Mouse (Mus musculus) lung, postnatal 0 days (tissue): Measurements from ENCODE around the gene Ncoa3. TPM values are rescaled to one million over a fixed set of nuclear protein-coding genes. Genes with fewer than 3 reads are reported as not detected.

Experiments
- ATAC-seq: fragments of 200-750 bp; cut with Nextera tagmentation; 2 replicates; pipeline ENCODE4 v1.8.0; 2017; ENCODE audit warnings: moderate library complexity
- DNase-seq: peaks from one replicate; pipeline ENCODE4 v3.0.0-alpha.2; 2016; ENCODE audit warnings: low spot score
- H3K27ac ChIP-seq: fragments of 300-500 bp; sonication (generic); 2 replicates; pipeline ENCODE4 v1.5.1; 2014; ENCODE audit warnings: antibody characterized with exemption, mild to moderate bottlenecking, low read length, mixed read lengths
- H3K27me3 ChIP-seq: fragments of 300-500 bp; sonication (generic); replicated peaks from 2 replicates; pipeline ENCODE4 v1.6.1; 2014; ENCODE audit warnings: low read length, mixed read lengths; ENCODE audit not compliant: insufficient read depth
- H3K36me3 ChIP-seq: fragments of 300-500 bp; sonication (generic); 2 replicates; pipeline ENCODE4 v1.6.1; 2014; ENCODE audit warnings: low read length, mixed read lengths; ENCODE audit not compliant: insufficient read depth
- H3K4me1 ChIP-seq: fragments of 300-500 bp; sonication (generic); 2 replicates; pipeline ENCODE4 v1.6.1; 2014; ENCODE audit warnings: antibody characterized with exemption, low read depth, low read length, mixed read lengths; ENCODE audit not compliant: insufficient read depth
- H3K4me2 ChIP-seq: fragments of 300-500 bp; sonication (generic); replicated peaks from 2 replicates; pipeline ENCODE4 v1.6.1; 2014; ENCODE audit warnings: low read depth, mild to moderate bottlenecking, low read length, moderate library complexity, mixed read lengths
- H3K4me3 ChIP-seq: fragments of 300-500 bp; sonication (generic); 2 replicates; pipeline ENCODE4 v1.5.1; 2014; ENCODE audit warnings: low read depth, low read length
- H3K9ac ChIP-seq: fragments of 300-500 bp; sonication (generic); replicated peaks from 2 replicates; pipeline ENCODE4 v1.6.1; 2014; ENCODE audit warnings: low read depth, mild to moderate bottlenecking
- H3K9me3 ChIP-seq: fragments of 300-500 bp; sonication (generic); 2 replicates; pipeline ENCODE4 v1.6.1; 2016; ENCODE audit warnings: low read length, mixed read lengths
- CTCF ChIP-seq: IDR thresholded peaks from 2 replicates; pipeline ENCODE4 v1.5.1; 2016; ENCODE audit warnings: antibody characterized with exemption, mild to moderate bottlenecking
- EP300 ChIP-seq: IDR thresholded peaks from 2 replicates; pipeline ENCODE4 v1.6.1; 2016; ENCODE audit warnings: antibody characterized with exemption, mild to moderate bottlenecking, control low read depth
- WGBS: fragments of 180-500 bp; shearing (Covaris S2); extraction: QIAGEN DNeasy Blood & Tissue Kit; methylation state at CpG from one replicate; pipeline ENCODE4 v1.1.7; 2014; 5-methylcytosine and 5-hydroxymethylcytosine counted together
- polyA plus RNA-seq: library from polyadenylated mRNA; unstranded; fragments of >200 nt; fragmentation: Nextera tagmentation; extraction: Ambion mirVana; gene quantifications from 2 replicates; pipeline ENCODE4 v1.2.1, GENCODE M21; 2015

Ncoa3 gene
- polyA plus RNA-seq, 1 experiment from 2014 or later: 8.5 TPM

DNA sequence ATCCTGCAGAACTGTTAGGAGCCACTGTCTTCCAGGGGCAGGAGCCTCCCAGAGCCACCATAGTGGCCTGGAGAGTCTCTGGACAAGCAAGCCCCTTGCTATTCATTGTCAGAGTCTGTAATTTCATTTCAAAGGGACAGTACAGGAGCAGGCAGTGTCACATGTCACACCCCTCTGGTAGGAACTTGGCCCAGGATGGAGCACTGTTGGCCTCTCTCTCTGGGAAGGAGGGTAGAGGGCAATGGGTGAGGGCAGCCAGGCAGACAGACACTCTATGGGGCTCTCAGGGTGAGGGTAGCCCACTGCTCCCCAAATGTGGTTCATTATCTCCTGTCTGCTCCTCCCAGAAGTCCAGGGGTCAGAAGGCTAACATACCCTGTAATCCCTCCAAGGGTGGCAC is 99.2 kb downstream of the Ncoa3 start:
- DNase-seq: no peak
- no peaks in the 10 kb centered on the region for H3K9me3 ChIP-seq
- H3K4me2 ChIP-seq: no peak overlapping the region
- H3K27me3 ChIP-seq: no peaks in the 10 kb centered on the region
- TF ChIP-seq CTCF (no peak), EP300 (no peak)
- no peak overlapping the region for H3K4me3 ChIP-seq
- H3K27ac ChIP-seq: no peak overlapping the region
- H3K9ac ChIP-seq: no peak overlapping the region
- no peaks in the 10 kb centered on the region for H3K36me3 ChIP-seq
- H3K4me1 ChIP-seq: no peaks in the 10 kb centered on the region
- no peak for ATAC-seq

DNA sequence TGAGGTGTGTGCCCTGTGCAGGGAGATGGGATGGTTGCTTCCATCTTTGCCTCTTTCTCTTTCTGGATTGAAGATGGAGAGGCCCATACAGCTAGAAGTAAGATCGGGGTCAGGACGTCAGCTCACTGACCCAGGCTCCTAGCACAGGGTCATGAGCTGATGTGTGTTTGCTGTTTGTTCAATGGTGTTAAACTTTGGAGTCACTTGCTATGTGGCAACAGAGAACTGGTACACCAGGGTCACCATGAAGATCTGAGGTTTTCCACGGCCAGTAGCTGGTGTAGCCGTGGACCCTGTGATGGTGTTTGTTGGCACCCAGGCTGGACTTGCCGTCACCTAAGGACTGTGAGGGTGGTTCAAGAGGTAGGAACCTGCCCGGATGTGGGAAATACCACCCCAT is 100.0 kb downstream of the Ncoa3 start:
- DNase-seq (no peak), ATAC-seq (no peak)
- no peak overlapping the region for H3K9ac ChIP-seq
- H3K4me2 ChIP-seq: no peak overlapping the region
- no peaks in the 10 kb centered on the region for H3K36me3 ChIP-seq
- H3K27ac ChIP-seq: no peak overlapping the region
- H3K4me3 ChIP-seq: no peak overlapping the region
- TF ChIP-seq EP300 (no peak), CTCF (no peak)
- 90% methylated on average over 6 of the region's 6 CpGs for WGBS
- no peaks in the 10 kb centered on the region for H3K9me3 ChIP-seq
- H3K4me1 ChIP-seq: no peaks in the 10 kb centered on the region
- H3K27me3 ChIP-seq: no peaks in the 10 kb centered on the region

DNA sequence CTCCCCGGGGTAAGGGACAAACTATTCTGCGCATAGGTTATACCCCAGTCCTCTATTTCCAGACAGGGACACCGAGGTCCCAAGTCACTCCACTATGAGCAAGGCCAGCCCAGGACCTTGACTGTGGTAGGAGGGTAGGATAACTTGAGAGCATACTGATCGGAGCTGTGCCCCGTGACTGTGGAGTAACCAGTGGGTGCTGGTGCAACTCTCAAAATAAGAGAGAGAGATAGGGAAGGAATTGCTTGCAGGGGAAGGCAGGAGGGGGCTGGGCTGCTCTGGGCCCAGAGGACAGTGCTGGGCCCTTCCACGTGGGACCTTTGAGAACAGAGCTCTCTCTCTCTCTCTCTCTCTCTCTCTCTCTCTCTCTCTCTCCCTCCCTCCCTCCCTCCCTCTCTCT is 103.9 kb downstream of the Ncoa3 start:
- no peaks in the 10 kb centered on the region for H3K36me3 ChIP-seq
- no peaks in the 10 kb centered on the region for H3K27me3 ChIP-seq
- H3K4me2 ChIP-seq: no peak overlapping the region
- WGBS: 89% methylated on average over 6 of the region's 6 CpGs
- no peak for DNase-seq
- no peak overlapping the region for H3K27ac ChIP-seq
- no peak for ATAC-seq
- TF ChIP-seq CTCF (no peak), EP300 (no peak)
- H3K4me1 ChIP-seq: no peaks in the 10 kb centered on the region
- H3K9ac ChIP-seq: no peak overlapping the region
- H3K4me3 ChIP-seq: no peak overlapping the region
- H3K9me3 ChIP-seq: no peaks in the 10 kb centered on the region

DNA sequence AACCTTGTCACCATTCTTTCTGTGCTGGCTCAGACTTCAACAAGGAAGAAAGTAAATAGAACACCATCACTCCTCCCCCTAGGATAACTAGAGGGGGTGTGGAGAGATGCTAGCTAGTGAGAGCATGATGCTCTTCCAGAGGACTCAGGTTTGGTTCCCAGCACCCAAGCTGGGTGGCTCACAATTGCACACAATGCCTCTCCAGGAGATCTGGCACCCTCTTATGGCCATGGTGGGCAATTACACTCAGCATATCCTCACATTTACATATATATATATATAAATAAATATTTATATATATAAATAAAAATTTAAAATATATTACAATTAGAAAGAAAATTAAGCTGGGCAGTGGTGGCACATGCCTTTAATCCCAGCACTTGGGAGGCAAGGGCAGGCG is 104.4 kb downstream of the Ncoa3 start:
- Histone ChIP-seq H3K36me3 (no peaks in the 10 kb centered on the region), H3K4me2 (no peak overlapping the region), H3K27ac (no peak overlapping the region), H3K9ac (no peak overlapping the region), H3K9me3 (no peaks in the 10 kb centered on the region), H3K27me3 (no peaks in the 10 kb centered on the region), H3K4me1 (no peaks in the 10 kb centered on the region), H3K4me3 (no peak overlapping the region)
- ATAC-seq: no peak
- TF ChIP-seq EP300 (no peak), CTCF (no peak)
- DNase-seq: no peak
- WGBS: 95% methylated on average over 1 of the region's 1 CpGs

DNA sequence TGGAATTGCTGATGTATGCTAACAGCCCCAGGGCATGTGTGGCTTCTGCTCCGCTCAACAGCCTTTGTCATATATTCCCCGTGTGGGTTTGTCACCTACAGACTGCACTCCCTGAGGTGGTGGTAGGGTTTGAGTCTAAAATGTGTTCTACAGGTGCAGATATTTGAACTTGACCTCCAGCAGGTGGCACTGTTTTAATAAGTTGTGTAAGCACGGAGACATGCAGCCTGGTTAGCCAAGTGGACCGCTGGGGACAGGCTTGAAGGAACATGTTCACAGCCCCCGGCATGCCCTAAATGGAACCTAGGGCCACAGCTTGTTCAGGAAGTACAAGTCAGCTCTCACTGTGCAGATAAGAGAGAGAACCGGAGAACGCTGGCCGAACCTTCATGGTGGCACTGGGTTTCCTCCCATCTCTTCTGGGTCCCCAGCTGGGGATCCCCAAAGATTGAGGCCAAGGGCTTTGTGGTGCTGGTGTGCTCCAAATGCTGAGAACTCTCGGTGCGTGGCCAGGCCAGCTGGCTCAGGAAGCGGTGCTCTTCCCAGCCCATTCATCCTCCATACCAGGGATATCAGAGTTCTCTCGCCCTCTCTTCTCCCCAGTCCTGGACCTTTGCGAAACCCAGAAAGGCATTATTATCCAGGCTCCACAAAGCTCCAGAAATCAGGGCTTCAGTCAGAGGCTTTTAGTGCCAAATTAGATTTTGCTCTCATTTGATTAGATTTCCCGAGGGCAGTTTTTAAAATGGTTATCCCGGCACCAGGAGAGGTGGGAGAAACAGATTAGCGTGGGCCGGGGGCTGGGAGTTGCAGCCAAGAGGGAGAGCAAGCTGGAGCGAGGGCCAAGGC is 105.2 kb downstream of the Ncoa3 start:
- Histone ChIP-seq H3K4me2 (no peak overlapping the region), H3K27ac (no peak overlapping the region), H3K4me1 (no peaks in the 10 kb centered on the region), H3K9ac (no peak overlapping the region), H3K27me3 (no peaks in the 10 kb centered on the region), H3K4me3 (no peak overlapping the region), H3K36me3 (no peaks in the 10 kb centered on the region), H3K9me3 (no peaks in the 10 kb centered on the region)
- peak; percentile 65 for DNase-seq
- no peak for TF ChIP-seq EP300
- TF ChIP-seq CTCF: peak; percentile 63
- WGBS: 75% methylated on average over 18 of the region's 18 CpGs
- no peak for ATAC-seq

DNA sequence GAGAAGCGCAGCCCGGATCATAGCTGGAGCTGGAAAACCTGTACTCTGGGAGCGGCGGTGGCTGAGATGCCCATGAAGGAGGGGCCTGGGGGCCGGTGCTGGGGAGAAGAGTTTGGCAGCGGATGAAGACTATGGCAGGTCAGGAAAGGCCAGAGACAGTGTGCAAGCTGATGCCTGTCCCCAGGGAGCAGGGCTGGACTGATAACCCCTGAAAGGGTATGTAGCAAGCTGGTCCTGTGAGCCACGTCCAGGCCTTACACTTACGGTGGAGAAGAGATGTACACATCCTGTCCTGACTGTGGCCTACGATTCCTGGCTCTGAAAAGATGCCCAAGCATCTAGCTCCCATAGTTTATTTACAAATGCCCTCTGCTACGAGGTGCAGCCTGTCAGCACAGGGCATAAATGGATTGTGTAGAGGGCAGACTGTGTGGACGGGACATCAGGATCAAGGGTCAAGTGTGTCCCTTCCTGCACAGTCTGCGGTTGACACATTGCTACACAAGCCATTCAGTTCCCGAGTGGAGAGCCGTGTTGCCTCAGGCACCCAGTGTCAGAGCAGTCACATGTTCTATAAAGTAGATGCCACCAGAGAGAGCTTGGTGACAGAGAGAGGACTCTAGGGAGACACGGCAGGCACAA is 106.0 kb downstream of the Ncoa3 start:
- no peak overlapping the region for H3K9ac ChIP-seq
- no peak overlapping the region for H3K27ac ChIP-seq
- DNase-seq: no peak
- no peak overlapping the region for H3K4me2 ChIP-seq
- H3K9me3 ChIP-seq: no peaks in the 10 kb centered on the region
- H3K36me3 ChIP-seq: no peaks in the 10 kb centered on the region
- TF ChIP-seq EP300: no peak
- TF ChIP-seq CTCF: no peak
- no peaks in the 10 kb centered on the region for H3K27me3 ChIP-seq
- WGBS: 61% methylated on average over 15 of the region's 15 CpGs
- H3K4me1 ChIP-seq: no peaks in the 10 kb centered on the region
- no peak overlapping the region for H3K4me3 ChIP-seq
- ATAC-seq: no peak
